Mouse (Mus musculus) liver, embryonic 14.5 days (tissue): ENCODE data around the gene 1700003E16Rik.

Experiments used
- CTCF ChIP-seq: IDR thresholded peaks from 2 replicates; pipeline ENCODE4 v1.5.1; 2016; ENCODE audit warnings: antibody characterized with exemption, low read depth, control low read depth
- EP300 ChIP-seq: IDR thresholded peaks from 2 replicates; pipeline ENCODE4 v1.6.1; 2016; ENCODE audit warnings: antibody characterized with exemption, low read depth

GRCm38 (mm10) chr6:83136291-83136880 lies 19.8 kb upstream of the 1700003E16Rik start:
- TF ChIP-seq CTCF = no peak
- no peak for TF ChIP-seq EP300
